Mouse (Mus musculus) liver, embryonic 15.5 days (tissue): ENCODE measurements around the gene Tfap2c. TPM values are rescaled to one million over a fixed set of nuclear protein-coding genes. Genes with fewer than 3 reads are reported as not detected.

ENCODE experiments used
- ATAC-seq: fragments of 200-750 bp; cut with Nextera tagmentation; 2 replicates; pipeline ENCODE4 v1.8.0; 2017; ENCODE audit warnings: moderate number of reproducible peaks, mild to moderate bottlenecking, moderate library complexity; ENCODE audit not compliant: insufficient read depth
- H3K27ac ChIP-seq: fragments of 300-500 bp; sonication (generic); replicated peaks from 2 replicates; pipeline ENCODE4 v1.5.1; 2015; ENCODE audit warnings: mild to moderate bottlenecking, inconsistent platforms
- H3K27me3 ChIP-seq: fragments of 300-500 bp; sonication (generic); 2 replicates; pipeline ENCODE4 v1.6.1; 2015; ENCODE audit warnings: mild to moderate bottlenecking, inconsistent platforms
- H3K36me3 ChIP-seq: fragments of 300-500 bp; sonication (generic); replicated peaks from 2 replicates; pipeline ENCODE4 v1.6.1; 2015; ENCODE audit warnings: moderate library complexity, mild to moderate bottlenecking, inconsistent platforms
- H3K4me1 ChIP-seq: fragments of 300-500 bp; sonication (generic); replicated peaks from 2 replicates; pipeline ENCODE4 v1.6.1; 2015; ENCODE audit warnings: inconsistent platforms
- H3K4me2 ChIP-seq: fragments of 300-500 bp; sonication (generic); 2 replicates; pipeline ENCODE4 v1.6.1; 2015; ENCODE audit warnings: moderate library complexity, mild to moderate bottlenecking, inconsistent platforms
- H3K4me3 ChIP-seq: fragments of 300-500 bp; sonication (generic); replicated peaks from 2 replicates; pipeline ENCODE4 v1.5.1; 2015; ENCODE audit warnings: mild to moderate bottlenecking, inconsistent platforms
- H3K9ac ChIP-seq: fragments of 300-500 bp; sonication (generic); 2 replicates; pipeline ENCODE4 v1.6.1; 2015; ENCODE audit warnings: moderate library complexity, mild to moderate bottlenecking, inconsistent platforms
- H3K9me3 ChIP-seq: fragments of 300-500 bp; sonication (generic); replicated peaks from 2 replicates; pipeline ENCODE4 v1.6.1; 2016; ENCODE audit warnings: inconsistent platforms
- WGBS: fragments of 180-500 bp; shearing (Covaris S2); methylation state at CpG from one replicate; pipeline ENCODE4 v1.1.7; 2015; ENCODE audit warnings: mixed read lengths; ENCODE audit not compliant: insufficient replicate concordance; 5-methylcytosine and 5-hydroxymethylcytosine counted together
- polyA plus RNA-seq: library from polyadenylated mRNA; unstranded; fragments of >200 nt; fragmentation: Nextera tagmentation; extraction: Ambion mirVana; gene quantifications from 2 replicates; pipeline ENCODE4 v1.2.1, GENCODE M21; 2015

Tfap2c gene
- polyA plus RNA-seq, 1 experiment from 2014 or later: not detected

DNA sequence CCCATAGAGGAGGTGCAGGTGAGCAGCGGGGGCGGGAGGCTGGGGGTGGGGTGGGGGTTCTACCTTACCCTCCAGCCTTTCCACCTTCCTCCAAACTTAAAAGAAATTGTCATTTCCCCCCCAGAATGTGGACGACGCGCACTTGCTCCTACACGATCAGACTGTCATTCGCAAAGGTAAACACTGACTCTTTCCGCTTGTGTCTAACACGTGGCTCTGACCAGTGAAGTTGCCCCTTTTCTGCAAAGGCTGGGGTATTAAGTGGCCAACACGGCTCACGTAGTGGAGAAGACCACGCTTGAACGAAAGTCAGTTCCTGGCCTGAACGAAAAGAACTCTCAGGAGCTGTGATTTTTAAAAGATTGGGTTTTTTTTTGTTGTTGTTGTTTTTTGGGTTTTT, 2.5 kb downstream of the Tfap2c start:
- Histone ChIP-seq H3K4me3 (no peak overlapping the region), H3K36me3 (no peaks in the 10 kb centered on the region), H3K4me2 (no peak overlapping the region), H3K27ac (no peak overlapping the region), H3K9ac (no peak overlapping the region), H3K9me3 (no peaks in the 10 kb centered on the region), H3K4me1 (peaks cover 11% of the 10 kb centered on the region), H3K27me3 (peaks cover 97% of the 10 kb centered on the region)
- no peak for ATAC-seq
- WGBS: 2% methylated on average over 14 of the region's 14 CpGs

DNA sequence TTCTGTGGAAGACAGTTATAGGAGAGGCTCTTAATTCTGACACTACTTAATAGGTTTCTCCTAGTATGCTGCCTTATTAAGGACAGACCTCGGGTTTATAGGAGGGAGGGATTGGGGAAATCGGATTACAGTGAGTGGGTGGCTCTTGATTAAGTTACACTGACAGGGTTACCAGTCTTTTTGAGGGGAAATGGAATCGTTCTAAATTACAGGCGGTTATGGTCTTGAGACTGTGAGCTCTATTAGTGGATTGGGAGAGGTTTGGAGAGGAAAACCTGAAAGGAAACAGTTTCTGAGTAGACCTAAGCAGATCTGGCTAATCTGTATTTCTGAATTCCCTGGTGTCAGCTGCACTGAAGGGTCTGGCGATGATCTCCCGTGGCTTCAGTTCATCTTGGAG, 3.3 kb downstream of the Tfap2c start:
- Histone ChIP-seq H3K4me3 (no peak overlapping the region), H3K4me2 (no peak overlapping the region), H3K9ac (no peak overlapping the region), H3K9me3 (no peaks in the 10 kb centered on the region), H3K27me3 (peaks cover 93% of the 10 kb centered on the region), H3K4me1 (peaks cover 11% of the 10 kb centered on the region), H3K36me3 (no peaks in the 10 kb centered on the region), H3K27ac (no peak overlapping the region)
- WGBS: 3% methylated on average over 6 of the region's 6 CpGs
- ATAC-seq: no peak

DNA sequence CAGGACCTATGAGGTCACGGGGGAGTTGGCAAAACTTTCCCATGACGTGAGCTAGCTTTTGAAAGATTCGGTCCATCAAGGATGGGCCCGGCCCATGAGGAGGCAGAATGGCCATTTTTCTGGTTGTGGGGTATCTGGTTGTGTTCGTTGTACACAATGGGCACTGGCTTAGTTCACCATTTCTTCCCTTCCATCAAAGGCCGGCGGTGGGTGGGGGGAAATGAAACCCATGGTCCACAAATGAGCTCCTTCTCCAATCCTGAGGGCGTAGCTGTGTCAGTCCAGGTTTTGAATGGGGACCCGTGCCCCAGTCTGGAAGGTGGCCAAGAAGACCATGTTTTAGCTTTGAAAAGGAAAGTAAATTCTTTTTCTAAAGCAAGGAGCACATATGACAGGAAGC, 4.8 kb downstream of the Tfap2c start:
- H3K27ac ChIP-seq: no peak overlapping the region
- H3K36me3 ChIP-seq: no peaks in the 10 kb centered on the region
- WGBS: 53% methylated on average over 9 of the region's 9 CpGs
- H3K4me3 ChIP-seq: no peak overlapping the region
- no peak overlapping the region for H3K9ac ChIP-seq
- H3K4me1 ChIP-seq: peaks cover 10% of the 10 kb centered on the region
- no peak overlapping the region for H3K4me2 ChIP-seq
- H3K9me3 ChIP-seq: no peaks in the 10 kb centered on the region
- ATAC-seq: no peak
- peaks cover 87% of the 10 kb centered on the region for H3K27me3 ChIP-seq

DNA sequence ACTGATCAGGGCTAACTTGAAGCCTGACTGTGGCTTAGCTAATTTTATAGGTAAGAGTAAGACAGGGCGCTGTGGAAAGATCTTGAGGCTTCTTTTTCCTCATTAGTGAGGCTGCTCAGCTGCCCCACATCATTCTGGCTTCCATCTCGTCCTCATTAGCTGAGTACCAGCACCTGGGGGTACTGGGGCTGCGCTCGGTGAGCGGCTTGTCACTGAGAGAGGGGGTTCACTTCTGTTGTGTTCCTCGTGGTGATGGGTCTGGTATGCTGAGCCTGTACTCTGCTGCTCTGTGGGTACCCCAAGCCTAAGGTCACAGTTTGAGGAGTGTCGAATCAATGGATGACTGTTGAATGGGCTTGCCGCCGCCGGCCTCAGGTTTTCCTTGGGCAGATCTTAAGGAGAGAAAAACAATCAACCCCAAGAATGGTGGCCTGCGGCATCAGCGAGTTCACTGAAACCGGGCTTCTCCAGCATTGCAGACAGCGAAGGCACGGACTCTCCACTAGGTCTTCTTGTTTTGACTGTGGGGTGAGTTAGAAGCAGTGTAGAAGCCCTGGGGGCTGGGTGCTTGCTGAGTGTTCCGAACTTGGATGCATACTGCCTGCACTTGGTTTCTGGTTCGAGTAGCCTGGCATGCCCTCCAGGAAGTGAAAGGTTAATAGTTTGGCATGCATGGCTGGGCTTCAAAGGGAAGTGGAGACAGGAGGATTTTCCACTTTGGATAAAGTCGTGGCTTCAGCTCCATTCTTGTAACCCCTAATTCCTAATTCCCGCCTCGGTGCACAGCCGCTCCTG, 9.5 kb downstream of the Tfap2c start:
- H3K36me3 ChIP-seq: no peaks in the 10 kb centered on the region
- no peaks in the 10 kb centered on the region for H3K9me3 ChIP-seq
- 54% methylated on average over 21 of the region's 21 CpGs for WGBS
- no peaks in the 10 kb centered on the region for H3K4me1 ChIP-seq
- no peak overlapping the region for H3K9ac ChIP-seq
- ATAC-seq: no peak
- no peak overlapping the region for H3K27ac ChIP-seq
- no peak overlapping the region for H3K4me3 ChIP-seq
- H3K27me3 ChIP-seq: peaks cover 69% of the 10 kb centered on the region
- no peak overlapping the region for H3K4me2 ChIP-seq

DNA sequence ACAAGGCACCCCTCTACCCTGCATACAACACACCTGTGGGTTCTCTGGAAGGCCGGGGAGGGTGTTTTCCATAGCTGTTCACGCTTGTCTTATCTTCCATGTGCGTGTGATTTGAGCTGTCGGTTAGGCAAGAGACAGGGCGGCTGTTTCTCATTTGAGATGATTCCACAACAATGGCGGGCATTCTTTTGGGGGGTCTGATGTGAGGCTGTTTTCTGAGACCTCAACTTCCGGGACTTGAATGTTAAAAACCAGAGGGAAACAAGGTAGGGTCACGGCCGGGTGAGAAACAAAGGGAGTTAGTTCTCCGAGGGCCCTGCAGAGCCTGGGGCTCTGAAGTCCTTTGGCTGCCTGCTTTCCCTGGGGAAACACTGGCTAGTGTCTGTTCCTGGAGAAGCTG, 11.6 kb downstream of the Tfap2c start:
- Histone ChIP-seq H3K27ac (no peak overlapping the region), H3K9me3 (no peaks in the 10 kb centered on the region), H3K9ac (no peak overlapping the region), H3K27me3 (peaks cover 50% of the 10 kb centered on the region), H3K4me3 (no peak overlapping the region), H3K4me2 (no peak overlapping the region), H3K4me1 (no peaks in the 10 kb centered on the region), H3K36me3 (no peaks in the 10 kb centered on the region)
- no peak for ATAC-seq
- WGBS: 36% methylated on average over 10 of the region's 10 CpGs

DNA sequence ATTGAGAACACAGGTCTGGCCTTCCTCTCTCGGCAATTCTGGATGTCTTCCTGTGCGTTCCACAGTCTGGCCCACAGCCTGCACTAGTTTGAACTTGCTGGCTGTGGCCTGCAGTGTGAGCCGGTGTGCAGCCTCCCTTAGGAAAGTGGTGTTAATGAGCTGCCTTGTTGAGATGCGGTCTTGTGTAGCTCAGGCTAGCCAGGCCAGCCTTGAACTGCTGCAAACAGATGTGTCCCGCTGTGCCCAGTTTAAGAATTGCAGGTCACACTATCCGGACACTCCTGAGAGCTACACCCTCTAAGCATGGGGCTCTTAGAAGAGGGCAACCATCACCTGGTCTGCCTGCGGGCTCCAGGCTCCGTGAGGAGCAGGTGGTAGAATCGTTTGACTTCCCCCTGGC, 18.4 kb downstream of the Tfap2c start:
- WGBS: 69% methylated on average over 9 of the region's 9 CpGs
- Histone ChIP-seq H3K4me3 (no peak overlapping the region), H3K9me3 (no peaks in the 10 kb centered on the region)

DNA sequence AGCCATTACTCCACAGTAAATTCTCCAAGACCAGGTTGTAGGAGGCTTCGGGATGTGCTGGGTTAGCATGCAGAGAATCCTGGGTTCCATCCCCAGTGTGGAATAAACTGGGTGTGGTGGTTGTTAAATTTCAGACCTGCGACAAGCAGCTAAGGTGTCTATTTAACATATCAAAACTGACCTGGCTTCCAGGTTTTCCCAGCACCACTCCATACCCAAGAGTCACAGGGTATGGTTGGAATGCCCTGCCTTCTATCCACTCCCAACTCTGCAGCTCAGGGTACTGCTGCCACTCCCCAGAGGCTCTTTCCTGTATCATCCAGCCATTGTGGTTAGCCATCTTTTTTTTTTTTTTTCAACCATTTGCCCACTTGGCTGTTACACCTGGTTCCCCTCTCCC, 19.1 kb downstream of the Tfap2c start:
- Histone ChIP-seq H3K4me3 (no peak overlapping the region), H3K27me3 (no peaks in the 10 kb centered on the region), H3K27ac (no peak overlapping the region), H3K4me1 (no peaks in the 10 kb centered on the region), H3K9ac (no peak overlapping the region), H3K4me2 (no peak overlapping the region), H3K9me3 (no peaks in the 10 kb centered on the region), H3K36me3 (no peaks in the 10 kb centered on the region)
- WGBS: 68% methylated on average over 2 of the region's 2 CpGs
- ATAC-seq: no peak

More for the DNA sequence above, 18.4 kb downstream of the Tfap2c start:
- ATAC-seq: no peak
- H3K27ac ChIP-seq: no peak overlapping the region
- no peaks in the 10 kb centered on the region for H3K27me3 ChIP-seq
- H3K36me3 ChIP-seq: no peaks in the 10 kb centered on the region
- no peaks in the 10 kb centered on the region for H3K4me1 ChIP-seq
- H3K9ac ChIP-seq: no peak overlapping the region
- no peak overlapping the region for H3K4me2 ChIP-seq

DNA sequence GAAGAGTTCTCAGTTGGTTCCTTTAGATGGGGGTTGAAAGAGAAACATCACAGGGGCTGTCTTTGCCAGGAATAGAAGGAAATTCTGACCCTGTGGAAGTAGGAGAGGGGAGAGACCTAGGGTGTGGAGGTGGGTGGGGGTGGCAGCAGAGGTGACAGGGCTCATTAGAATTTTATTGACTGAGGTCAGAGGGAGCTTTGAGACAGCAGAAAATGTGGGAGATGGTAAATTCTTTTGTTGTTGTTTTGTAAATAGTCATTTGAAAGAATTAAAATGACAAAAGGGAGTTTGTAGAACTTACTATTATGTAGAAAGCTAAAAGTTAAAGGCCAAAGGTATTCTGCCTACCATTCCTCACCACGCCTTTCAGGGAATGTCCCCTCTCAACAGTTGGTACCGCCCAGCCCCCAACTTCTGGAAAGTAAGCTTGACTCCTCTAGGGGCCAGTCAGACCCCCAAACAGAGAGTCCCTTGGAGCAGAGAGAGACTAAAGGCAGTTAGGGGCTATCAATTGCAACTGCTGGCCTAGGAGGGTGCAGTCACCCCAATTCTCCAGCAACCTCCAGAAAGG, 27.9 kb downstream of the Tfap2c start:
- H3K27ac ChIP-seq: no peak overlapping the region
- no peak overlapping the region for H3K4me3 ChIP-seq
- WGBS: 54% methylated on average over 2 of the region's 2 CpGs
- H3K9ac ChIP-seq: no peak overlapping the region
- no peaks in the 10 kb centered on the region for H3K9me3 ChIP-seq
- no peak overlapping the region for H3K4me2 ChIP-seq
- H3K4me1 ChIP-seq: no peaks in the 10 kb centered on the region
- no peaks in the 10 kb centered on the region for H3K36me3 ChIP-seq
- ATAC-seq: no peak
- no peaks in the 10 kb centered on the region for H3K27me3 ChIP-seq

DNA sequence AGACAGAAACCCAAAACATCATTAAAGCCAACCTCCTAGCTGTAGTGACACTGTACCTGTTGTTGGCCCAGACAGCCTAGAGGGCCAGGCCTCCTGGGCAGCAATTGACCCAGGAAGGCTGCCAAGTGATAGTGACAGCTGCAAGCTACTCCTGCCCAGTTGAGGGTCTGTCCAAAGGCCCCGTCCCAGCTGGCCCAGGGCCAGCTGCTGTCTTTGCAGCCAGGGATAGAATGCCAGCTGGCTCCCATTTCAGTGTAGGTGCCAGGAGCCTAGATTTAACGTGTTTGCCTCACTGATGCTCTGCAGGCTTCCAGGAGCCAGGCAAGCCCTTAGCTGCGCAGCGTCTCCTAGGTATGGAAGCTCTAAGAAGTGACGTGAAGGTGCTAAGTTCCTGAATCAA, 29.8 kb downstream of the Tfap2c start:
- Histone ChIP-seq H3K9ac (no peak overlapping the region), H3K27me3 (no peaks in the 10 kb centered on the region), H3K9me3 (no peaks in the 10 kb centered on the region), H3K27ac (no peak overlapping the region), H3K4me1 (no peaks in the 10 kb centered on the region), H3K4me2 (no peak overlapping the region), H3K4me3 (no peak overlapping the region), H3K36me3 (no peaks in the 10 kb centered on the region)
- WGBS: 54% methylated on average over 5 of the region's 5 CpGs
- ATAC-seq: no peak

DNA sequence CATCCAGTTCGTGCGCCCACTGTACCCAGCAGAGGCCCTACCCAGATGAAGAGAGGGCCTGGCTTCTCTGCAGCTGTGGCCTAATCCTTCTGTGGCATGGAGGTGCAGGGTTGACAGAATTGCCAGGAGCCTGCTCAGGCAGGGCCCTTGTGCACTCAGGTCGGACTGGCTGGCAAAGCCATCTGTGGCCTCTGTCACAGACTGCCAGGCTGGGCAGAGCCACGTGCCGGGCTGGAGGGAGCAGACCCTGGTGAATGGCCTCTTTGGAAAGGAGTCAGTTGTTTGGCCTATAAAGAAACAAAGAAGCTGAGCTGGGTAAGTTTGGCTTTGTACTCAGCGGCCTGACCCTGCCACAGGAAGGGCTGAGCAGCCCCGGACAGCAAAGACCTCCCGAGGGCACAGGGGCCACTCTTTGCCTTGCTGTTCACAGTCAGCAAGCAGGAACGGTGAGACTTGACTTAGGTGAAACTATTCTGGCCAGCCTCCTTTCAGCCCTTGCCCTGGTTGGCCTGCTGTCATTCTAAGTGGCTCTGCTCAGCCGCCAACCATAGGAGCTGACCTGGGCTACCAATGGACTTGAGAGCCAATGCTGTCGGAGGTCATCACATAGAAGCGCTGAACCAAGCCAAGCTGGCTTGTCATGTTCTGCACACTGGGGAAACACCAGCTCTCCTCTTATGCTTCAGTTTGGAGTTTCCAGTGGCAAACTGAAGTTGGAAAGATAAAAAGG, 31.3 kb downstream of the Tfap2c start:
- Histone ChIP-seq H3K9me3 (no peaks in the 10 kb centered on the region), H3K9ac (no peak overlapping the region), H3K27ac (no peak overlapping the region), H3K36me3 (no peaks in the 10 kb centered on the region), H3K27me3 (no peaks in the 10 kb centered on the region), H3K4me3 (no peak overlapping the region), H3K4me2 (no peak overlapping the region), H3K4me1 (no peaks in the 10 kb centered on the region)
- no peak for ATAC-seq
- WGBS: 68% methylated on average over 12 of the region's 12 CpGs

DNA sequence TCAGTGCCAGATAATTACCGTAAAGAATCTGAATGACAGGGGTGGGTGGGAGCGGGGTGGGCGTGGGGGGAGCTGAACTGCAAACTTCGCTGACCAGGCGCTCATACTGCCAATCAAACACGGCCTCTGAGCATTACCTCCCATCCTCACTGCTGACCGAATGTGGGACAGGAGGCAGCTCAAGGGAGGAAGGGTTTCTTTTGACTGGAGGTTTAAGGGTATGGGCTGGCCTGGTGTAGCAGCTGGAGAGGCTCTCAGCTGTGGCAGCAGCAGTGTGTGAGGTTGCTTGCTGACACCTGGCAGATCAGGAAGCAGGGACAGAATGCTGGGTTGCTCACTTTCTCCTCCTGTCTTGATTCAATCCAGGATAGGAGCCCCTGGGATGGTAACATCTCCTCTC, 33.9 kb downstream of the Tfap2c start:
- 37% methylated on average over 7 of the region's 7 CpGs for WGBS
- H3K9me3 ChIP-seq: no peaks in the 10 kb centered on the region
- H3K27ac ChIP-seq: no peak overlapping the region
- no peak overlapping the region for H3K4me3 ChIP-seq
- H3K27me3 ChIP-seq: no peaks in the 10 kb centered on the region
- no peak overlapping the region for H3K9ac ChIP-seq
- no peaks in the 10 kb centered on the region for H3K36me3 ChIP-seq
- no peaks in the 10 kb centered on the region for H3K4me1 ChIP-seq
- no peak overlapping the region for H3K4me2 ChIP-seq
- no peak for ATAC-seq
